Mouse (Mus musculus) liver, embryonic 14.5 days (tissue): ENCODE data around the gene Smg8.

Experiments
- CTCF ChIP-seq: IDR thresholded peaks from 2 replicates; pipeline ENCODE4 v1.5.1; 2016; ENCODE audit warnings: antibody characterized with exemption, low read depth, control low read depth
- EP300 ChIP-seq: IDR thresholded peaks from 2 replicates; pipeline ENCODE4 v1.6.1; 2016; ENCODE audit warnings: antibody characterized with exemption, low read depth

DNA sequence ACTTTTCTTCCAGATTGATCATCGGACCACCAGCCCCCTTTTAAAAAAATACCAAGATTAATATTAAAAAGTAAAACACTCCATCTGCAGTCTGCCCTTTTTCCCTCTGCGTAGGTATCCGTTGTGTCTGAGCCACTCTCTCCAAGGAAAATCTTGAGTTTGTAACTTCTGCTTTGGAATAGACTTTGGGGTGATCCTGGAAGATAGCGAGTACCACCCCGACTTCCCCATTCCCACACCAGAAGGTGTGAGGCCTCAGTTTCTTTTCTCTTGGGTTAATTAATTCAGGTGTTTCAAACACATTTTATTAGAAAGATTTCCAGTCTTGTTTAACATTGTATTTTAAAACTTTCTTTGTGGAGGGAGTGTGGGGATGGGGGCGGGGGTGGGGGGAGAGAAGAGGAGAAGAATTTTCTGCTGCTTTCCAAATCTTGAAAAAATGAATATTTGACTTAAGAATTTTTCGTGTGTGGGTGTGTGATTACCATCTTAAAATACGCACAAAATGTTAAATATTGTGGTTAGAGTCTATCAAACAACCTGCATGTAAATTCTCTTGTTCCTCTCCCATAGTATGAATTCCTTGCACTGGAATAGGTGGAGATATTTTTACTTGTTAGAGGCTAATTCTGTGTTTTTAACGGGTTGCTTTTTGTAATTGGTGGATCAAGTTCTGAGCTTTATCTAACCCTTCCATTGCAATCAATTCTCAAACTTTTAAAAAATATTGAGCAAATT, 23.8 kb upstream of the Smg8 start:
- no peak for TF ChIP-seq EP300
- no peak for TF ChIP-seq CTCF
